Mouse (Mus musculus) heart, postnatal 0 days (tissue): ENCODE data around the gene Thap3. TPM values are rescaled to one million over a fixed set of nuclear protein-coding genes. Genes with fewer than 3 reads are reported as not detected.

Source experiments
- ATAC-seq: fragments of 200-750 bp; cut with Nextera tagmentation; 2 replicates; pipeline ENCODE4 v1.8.0; 2017; ENCODE audit warnings: low read depth, moderate number of reproducible peaks, moderate library complexity; ENCODE audit not compliant: insufficient read depth
- DNase-seq: peaks from one replicate; pipeline ENCODE4 v3.0.0-alpha.2; 2016; ENCODE audit warnings: low spot score
- H3K27ac ChIP-seq: fragments of 300-500 bp; sonication (generic); 2 replicates; pipeline ENCODE4 v1.5.1; 2014; ENCODE audit warnings: low read depth, mild to moderate bottlenecking
- H3K27me3 ChIP-seq: fragments of 300-500 bp; sonication (generic); 2 replicates; pipeline ENCODE4 v1.6.1; 2014; ENCODE audit warnings: low read length, mixed read lengths; ENCODE audit not compliant: control insufficient read depth, insufficient read depth
- H3K36me3 ChIP-seq: fragments of 300-500 bp; sonication (generic); replicated peaks from 2 replicates; pipeline ENCODE4 v1.6.1; 2014; ENCODE audit warnings: low read length, mixed read lengths; ENCODE audit not compliant: control insufficient read depth, insufficient read depth
- H3K4me1 ChIP-seq: fragments of 300-500 bp; sonication (generic); 2 replicates; pipeline ENCODE4 v1.6.1; 2014; ENCODE audit warnings: antibody characterized with exemption; ENCODE audit not compliant: control insufficient read depth, insufficient read depth
- H3K4me2 ChIP-seq: fragments of 300-500 bp; sonication (generic); 2 replicates; pipeline ENCODE4 v1.6.1; 2014; ENCODE audit warnings: low read depth, mild to moderate bottlenecking, low read length, moderate library complexity
- H3K4me3 ChIP-seq: fragments of 300-500 bp; sonication (generic); 2 replicates; pipeline ENCODE4 v1.5.1; 2014; ENCODE audit warnings: low read depth, low read length
- H3K9ac ChIP-seq: fragments of 300-500 bp; sonication (generic); replicated peaks from 2 replicates; pipeline ENCODE4 v1.6.1; 2014; ENCODE audit warnings: low read depth, low read length, mixed read lengths
- H3K9me3 ChIP-seq: fragments of 300-500 bp; sonication (generic); replicated peaks from 2 replicates; pipeline ENCODE4 v1.6.1; 2016; ENCODE audit warnings: low read length; ENCODE audit not compliant: control insufficient read depth
- CTCF ChIP-seq: IDR thresholded peaks from 2 replicates; pipeline ENCODE4 v1.5.1; 2016; ENCODE audit warnings: antibody characterized with exemption, control low read depth, low read depth
- EP300 ChIP-seq: IDR thresholded peaks from 2 replicates; pipeline ENCODE4 v1.6.1; 2016; ENCODE audit warnings: antibody characterized with exemption, low read depth
- WGBS: fragments of 180-500 bp; shearing (Covaris S2); extraction: QIAGEN DNeasy Blood & Tissue Kit; methylation state at CpG from one replicate; pipeline ENCODE4 v1.1.7; 2014; 5-methylcytosine and 5-hydroxymethylcytosine counted together
- polyA plus RNA-seq: library from polyadenylated mRNA; unstranded; fragments of >200 nt; fragmentation: Nextera tagmentation; extraction: Ambion mirVana; gene quantifications from 2 replicates; pipeline ENCODE4 v1.2.1, GENCODE M21; 2015
- total RNA-seq: library from RNA; depleted of rRNA; stranded (reverse); fragments of >200 nt; gene quantifications from 2 replicates; pipeline ENCODE4 v1.2.3, GENCODE M21; 2014; ENCODE audit warnings: low replicate concordance

Gene Thap3
- total and polyA plus RNA-seq, 2 experiments from 2014 or later = 22.0 to 23.2 TPM

DNA sequence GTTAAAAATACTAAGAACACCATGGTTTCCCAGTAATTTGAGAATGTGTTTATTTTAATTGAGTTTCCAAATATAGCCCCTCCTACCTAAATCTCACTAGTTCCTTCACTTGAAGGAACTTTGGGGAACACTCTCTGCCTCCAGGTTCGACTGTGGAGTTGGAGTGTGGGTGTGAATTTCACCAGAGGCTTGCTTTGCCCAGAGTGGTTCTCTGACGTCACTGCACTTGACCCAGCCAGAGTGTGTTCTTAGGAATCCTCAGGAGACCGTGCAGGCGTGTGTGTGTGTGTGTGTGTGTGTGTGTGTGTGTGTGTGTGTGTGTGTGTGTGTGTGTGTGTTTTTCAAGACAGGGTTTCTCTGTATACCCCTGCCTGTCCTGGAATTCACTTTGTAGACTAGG lies 12.1 kb upstream of the Thap3 start:
- Histone ChIP-seq H3K27ac (no peak overlapping the region), H3K27me3 (no peaks in the 10 kb centered on the region), H3K4me1 (0 out of 2 replicates have a peak, but pooled peaks cover 3% of the 10 kb centered on the region), H3K4me2 (no peak overlapping the region), H3K9ac (no peak overlapping the region), H3K9me3 (no peaks in the 10 kb centered on the region), H3K36me3 (no peaks in the 10 kb centered on the region), H3K4me3 (no peak overlapping the region)
- no peak for ATAC-seq
- TF ChIP-seq EP300 (no peak), CTCF (no peak)
- DNase-seq = no peak
- 33% methylated on average over 4 of the region's 4 CpGs for WGBS

DNA sequence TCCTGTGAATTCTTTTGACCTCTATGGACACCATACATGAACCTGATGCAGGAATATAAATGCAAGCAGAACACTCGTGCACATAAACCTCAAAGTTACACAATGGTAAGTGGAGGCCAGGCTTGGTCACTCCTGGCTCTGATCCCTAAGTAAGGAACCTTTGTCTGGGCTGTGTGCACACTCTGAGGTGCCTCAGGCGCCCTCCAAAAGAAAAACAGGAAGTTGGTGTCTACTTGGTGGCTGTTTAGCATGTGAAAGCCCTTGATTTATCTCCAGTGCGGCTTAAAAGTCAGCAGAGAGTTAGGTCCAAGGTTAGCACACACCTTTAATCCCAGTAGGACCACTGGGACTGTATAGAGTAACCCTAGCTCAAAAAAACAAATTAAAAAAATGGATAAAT lies 10.7 kb upstream of the Thap3 start:
- DNase-seq (no peak), ATAC-seq (no peak)
- WGBS = 57% methylated on average over 3 of the region's 3 CpGs
- peaks cover 5% of the 10 kb centered on the region for H3K4me1 ChIP-seq
- H3K4me3 ChIP-seq = no peak overlapping the region
- no peak overlapping the region for H3K9ac ChIP-seq
- H3K36me3 ChIP-seq = no peaks in the 10 kb centered on the region
- no peak overlapping the region for H3K27ac ChIP-seq
- H3K27me3 ChIP-seq = no peaks in the 10 kb centered on the region
- no peak overlapping the region for H3K4me2 ChIP-seq
- TF ChIP-seq CTCF (no peak), EP300 (no peak)
- no peaks in the 10 kb centered on the region for H3K9me3 ChIP-seq

DNA sequence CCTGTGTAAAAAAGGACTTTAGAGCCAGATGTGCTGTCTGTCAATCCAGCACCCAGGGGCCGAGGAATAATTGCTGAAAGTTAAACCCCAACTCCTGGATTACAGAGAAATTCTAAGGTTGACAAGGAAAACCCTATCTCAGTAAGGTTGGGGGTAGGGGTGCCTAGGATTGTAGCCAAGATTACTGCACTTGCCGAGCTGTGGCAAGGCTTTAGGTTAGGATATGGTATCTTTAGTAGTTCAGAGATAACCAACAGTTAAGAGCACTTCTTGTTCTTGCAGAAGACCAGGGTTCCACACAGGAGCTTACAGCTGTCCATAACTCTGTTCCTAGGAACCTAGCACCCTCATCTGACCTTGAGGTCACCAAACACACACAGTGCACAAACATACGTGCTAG lies 8.9 kb upstream of the Thap3 start:
- H3K4me1 ChIP-seq = peaks cover 12% of the 10 kb centered on the region
- no peak for ATAC-seq
- no peak for TF ChIP-seq CTCF
- TF ChIP-seq EP300 = no peak
- H3K27me3 ChIP-seq = no peaks in the 10 kb centered on the region
- no peaks in the 10 kb centered on the region for H3K9me3 ChIP-seq
- H3K4me2 ChIP-seq = peak overlapping the region; percentile 99
- H3K36me3 ChIP-seq = no peaks in the 10 kb centered on the region
- WGBS = 61% methylated on average over 3 of the region's 3 CpGs
- no peak for DNase-seq
- no peak overlapping the region for H3K4me3 ChIP-seq
- no peak overlapping the region for H3K9ac ChIP-seq
- no peak overlapping the region for H3K27ac ChIP-seq

DNA sequence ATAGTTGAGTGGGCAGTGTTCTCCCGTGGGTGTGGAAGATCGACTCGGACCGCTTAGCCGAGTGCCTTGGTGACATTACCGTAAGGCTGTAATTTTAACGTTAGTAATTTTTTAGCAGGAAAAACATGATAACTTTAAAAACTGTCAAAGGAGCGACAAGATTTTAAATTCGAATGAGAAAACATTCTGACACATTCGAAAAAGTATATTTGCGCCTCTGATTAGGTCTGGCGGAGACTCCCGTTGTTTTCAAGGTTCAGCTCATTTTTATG lies 8.1 kb upstream of the Thap3 start:
- Histone ChIP-seq H3K9ac (peak overlapping the region; percentile 94), H3K27ac (peak overlapping the region; percentile 97), H3K36me3 (peaks cover 5% of the 10 kb centered on the region), H3K4me3 (peak overlapping the region; percentile 99), H3K27me3 (no peaks in the 10 kb centered on the region), H3K4me2 (peak overlapping the region; percentile 99), H3K9me3 (no peaks in the 10 kb centered on the region), H3K4me1 (peaks cover 12% of the 10 kb centered on the region)
- DNase-seq (no peak), ATAC-seq (no peak)
- 2% methylated on average over 13 of the region's 13 CpGs for WGBS
- TF ChIP-seq EP300 (no peak), CTCF (no peak)

DNA sequence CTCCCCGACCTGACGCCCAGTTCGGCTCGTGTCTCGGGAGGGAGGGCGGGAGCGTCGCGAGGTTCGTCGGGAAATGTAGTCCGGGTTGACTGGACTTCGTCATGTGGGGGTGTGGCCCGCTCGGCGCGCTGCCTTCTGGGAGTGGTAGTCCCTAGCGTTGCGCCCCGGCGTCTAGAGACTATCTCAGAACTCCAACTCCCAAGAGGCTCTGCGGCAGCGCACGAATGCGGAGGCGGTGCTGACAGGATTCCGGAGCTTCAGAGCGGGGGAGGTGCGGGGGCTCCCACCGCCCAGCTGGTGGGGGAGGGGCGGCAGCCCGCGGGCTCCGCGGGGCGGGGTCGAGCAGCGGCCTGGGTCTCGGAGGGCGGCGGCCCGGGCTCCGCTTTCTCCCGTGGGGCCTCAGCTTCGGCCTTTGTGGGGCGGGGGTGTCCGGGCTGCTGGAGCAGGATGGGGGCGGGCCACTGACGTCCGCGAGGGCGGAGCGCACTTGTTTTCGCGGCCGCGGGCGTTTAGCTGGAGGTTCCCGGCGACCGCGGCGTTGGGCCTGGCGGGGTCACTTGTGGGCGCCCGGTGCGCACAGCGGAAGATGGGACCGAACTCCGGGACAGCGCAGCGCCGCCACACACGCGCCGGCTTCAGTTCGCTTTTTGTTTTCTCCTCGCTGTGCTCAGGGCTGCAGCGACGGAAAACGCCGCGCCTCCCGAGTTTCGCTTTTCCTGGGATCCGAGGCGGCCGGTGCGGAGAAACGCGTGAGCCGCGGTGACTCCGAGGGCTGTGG lies 7.6 kb upstream of the Thap3 start, which contains the start of gene Phf13:
TSS of gene Phf13 (minus strand) at position 86 of the 778 bp plus-strand sequence.
- DNase-seq (peak; percentile 99), ATAC-seq (peak; percentile 94)
- TF ChIP-seq CTCF (no peak), EP300 (peak; percentile 76)
- under 1% methylated on average over 86 of the region's 94 CpGs for WGBS
- Histone ChIP-seq H3K9ac (peak within 1 kb of the TSS; percentile 94), H3K4me1 (peaks cover 12% of the 10 kb centered on the region), H3K27me3 (no peaks in the 10 kb centered on the region), H3K27ac (peak within 1 kb of the TSS; percentile 97), H3K4me3 (peak within 1 kb of the TSS; percentile 99), H3K4me2 (peak within 1 kb of the TSS; percentile 99), H3K36me3 (peaks cover 10% of the 10 kb centered on the region), H3K9me3 (no peaks in the 10 kb centered on the region)
